Mouse (Mus musculus): ENCODE results near the gene Ctsw. TPM values are rescaled to one million over a fixed set of nuclear protein-coding genes. Genes with fewer than 3 reads are reported as not detected.
A peak's percentile ranks its signal among the peaks of the same experiment; 100 is the strongest.

Ctsw gene
- polyA plus RNA-seq, 1 experiment from 2014 or later = 3.3 TPM

DNA sequence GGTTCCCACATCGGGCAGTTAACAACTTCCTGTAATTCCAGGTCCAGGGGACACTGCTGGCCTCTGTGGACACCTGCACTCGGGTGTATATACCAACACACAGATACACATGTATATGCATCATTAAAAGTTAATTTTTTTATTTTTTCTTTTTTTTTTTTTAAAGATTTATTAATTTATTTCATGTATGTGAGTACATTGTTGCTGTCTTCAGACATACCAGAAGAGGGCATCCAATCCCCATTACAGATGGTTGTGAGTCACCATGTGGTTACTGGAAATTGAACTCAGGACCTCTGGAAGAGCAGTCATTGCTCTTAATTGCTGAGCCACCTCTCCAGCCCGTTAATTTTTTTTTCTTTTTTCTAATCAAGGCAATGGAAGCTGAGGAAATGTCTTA, 4.5 kb upstream of the Ctsw start:
- Histone ChIP-seq H3K9me3 (no peaks in the 10 kb centered on the region), H3K4me3 (no peak overlapping the region), H3K4me2 (replicated peaks) (no peak overlapping the region; the same call in 1 of the 2 replicates), H3K27me3 (replicated peaks) (no peaks in the 10 kb centered on the region), H3K36me3 (0 out of 2 replicates have a peak, but pooled peaks cover 3% of the 10 kb centered on the region), H3K9ac (no peak overlapping the region), H3K27ac (no peak overlapping the region), H3K4me1 (peaks cover 24% of the 10 kb centered on the region)
- WGBS = 81% methylated on average over 3 of the region's 3 CpGs
- ATAC-seq (ENCODE audit: low FRiP score, low read depth) = no peak

DNA sequence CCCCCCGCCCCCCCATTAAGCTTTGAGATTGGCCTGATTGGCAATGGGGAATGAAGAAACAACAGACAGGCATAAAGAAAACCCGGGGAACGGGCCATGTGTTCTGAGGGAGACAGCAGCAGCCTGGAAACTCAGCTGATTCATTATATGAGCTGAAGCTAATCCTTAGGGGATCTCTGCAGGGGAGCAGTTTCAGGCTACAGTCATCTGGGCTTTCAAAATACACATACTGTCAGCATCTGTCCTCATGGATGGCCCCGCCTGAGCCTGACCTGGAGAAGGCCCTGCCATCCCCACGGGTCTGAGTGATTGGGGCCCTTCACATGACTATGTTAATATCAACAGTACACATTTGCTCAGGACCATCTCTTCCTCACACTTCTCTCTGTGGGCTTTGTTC, 3.5 kb upstream of the Ctsw start:
- no peak for ATAC-seq (ENCODE audit: low FRiP score, low read depth)
- Histone ChIP-seq H3K4me1 (peaks cover 24% of the 10 kb centered on the region), H3K9ac (no peak overlapping the region), H3K9me3 (no peaks in the 10 kb centered on the region), H3K27ac (no peak overlapping the region), H3K4me3 (no peak overlapping the region), H3K4me2 (replicated peaks) (no peak overlapping the region), H3K36me3 (peaks cover 8% of the 10 kb centered on the region), H3K27me3 (replicated peaks) (no peaks in the 10 kb centered on the region)
- 46% methylated on average over 5 of the region's 5 CpGs for WGBS

DNA sequence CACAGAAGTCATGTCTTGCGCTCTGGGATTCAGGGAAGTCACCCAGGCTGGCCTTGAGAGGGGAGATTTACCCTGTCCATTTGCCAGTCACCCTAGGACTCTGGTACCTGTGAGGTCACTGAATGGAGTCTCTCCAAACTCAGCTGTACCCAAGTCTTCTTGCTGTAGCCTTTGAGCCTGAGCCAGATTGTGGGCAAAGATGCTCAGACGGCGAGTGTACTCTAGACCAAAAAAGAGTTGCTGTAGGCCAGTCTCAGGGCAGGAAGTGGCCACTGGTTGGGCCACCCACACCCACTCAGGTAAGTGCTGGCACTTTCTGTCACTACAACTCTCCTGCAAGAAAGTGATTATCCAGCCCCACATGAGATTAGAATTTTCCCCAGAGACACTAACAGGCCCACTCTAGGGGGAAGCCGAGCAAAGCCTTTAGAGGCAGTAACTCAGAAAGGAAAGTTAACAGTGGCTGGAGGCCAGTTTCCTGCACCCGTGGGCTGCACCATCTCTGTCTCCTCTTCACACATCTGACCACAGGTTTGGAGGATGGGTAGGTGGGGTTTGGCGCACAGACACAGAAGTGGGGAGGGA, 1.3 kb downstream of the Ctsw start:
- ATAC-seq (ENCODE audit: low FRiP score, low read depth) = no peak
- peaks cover 41% of the 10 kb centered on the region for H3K36me3 ChIP-seq
- H3K27ac ChIP-seq = no peak overlapping the region
- no peak overlapping the region for H3K4me3 ChIP-seq
- no peak overlapping the region for H3K9ac ChIP-seq
- H3K9me3 ChIP-seq = no peaks in the 10 kb centered on the region
- WGBS = 94% methylated on average over 6 of the region's 6 CpGs
- H3K27me3 ChIP-seq (replicated peaks) = no peaks in the 10 kb centered on the region
- no peak overlapping the region for H3K4me2 ChIP-seq (replicated peaks)
- H3K4me1 ChIP-seq = peaks cover 10% of the 10 kb centered on the region

- H3K27me3 ChIP-seq (replicated peaks) = no peaks in the 10 kb centered on the region
- no peak overlapping the region for H3K4me3 ChIP-seq
- no peak overlapping the region for H3K4me2 ChIP-seq (replicated peaks)
- WGBS = 96% methylated on average over 8 of the region's 8 CpGs
- no peak overlapping the region for H3K9ac ChIP-seq
- H3K27ac ChIP-seq = no peak overlapping the region
- peaks cover 41% of the 10 kb centered on the region for H3K36me3 ChIP-seq
- no peak for ATAC-seq (ENCODE audit: low FRiP score, low read depth)
- H3K4me1 ChIP-seq = peaks cover 19% of the 10 kb centered on the region
- H3K9me3 ChIP-seq = no peaks in the 10 kb centered on the region
These were observed 3.3 kb downstream of the Ctsw start for GRCm38 (mm10) chr19:5465037-5465436.

- WGBS = 45% methylated on average over 15 of the region's 15 CpGs
- peak overlapping the region; percentile 18; the same call in 1 of the 2 replicates for H3K4me3 ChIP-seq
- H3K4me2 ChIP-seq (replicated peaks) = peak overlapping the region; percentile 58
- H3K36me3 ChIP-seq = peaks cover 41% of the 10 kb centered on the region
- peak overlapping the region; percentile 57 for H3K9ac ChIP-seq
- H3K9me3 ChIP-seq = no peaks in the 10 kb centered on the region
- peak; percentile 63 for ATAC-seq (ENCODE audit: low FRiP score, low read depth)
- H3K27ac ChIP-seq = no peak overlapping the region
- no peaks in the 10 kb centered on the region; the same call in 1 of the 2 replicates for H3K27me3 ChIP-seq (replicated peaks)
- H3K4me1 ChIP-seq = peaks cover 22% of the 10 kb centered on the region
These were observed 4.3 kb downstream of the Ctsw start for GRCm38 (mm10) chr19:5463791-5464562.

GRCm38 (mm10) chr19:5463212-5463611, 5.1 kb downstream of the Ctsw start:
- H3K9me3 ChIP-seq = no peaks in the 10 kb centered on the region
- no peak overlapping the region for H3K4me2 ChIP-seq (replicated peaks)
- no peak overlapping the region for H3K27ac ChIP-seq
- no peak for ATAC-seq (ENCODE audit: low FRiP score, low read depth)
- peaks cover 41% of the 10 kb centered on the region for H3K36me3 ChIP-seq
- 90% methylated on average over 9 of the region's 9 CpGs for WGBS
- peaks cover 22% of the 10 kb centered on the region for H3K4me1 ChIP-seq
- no peaks in the 10 kb centered on the region; the same call in 1 of the 2 replicates for H3K27me3 ChIP-seq (replicated peaks)
- H3K4me3 ChIP-seq = 0 out of 2 replicates have a peak overlapping the region, but pooled peaks have one; percentile 2
- no peak overlapping the region for H3K9ac ChIP-seq

DNA sequence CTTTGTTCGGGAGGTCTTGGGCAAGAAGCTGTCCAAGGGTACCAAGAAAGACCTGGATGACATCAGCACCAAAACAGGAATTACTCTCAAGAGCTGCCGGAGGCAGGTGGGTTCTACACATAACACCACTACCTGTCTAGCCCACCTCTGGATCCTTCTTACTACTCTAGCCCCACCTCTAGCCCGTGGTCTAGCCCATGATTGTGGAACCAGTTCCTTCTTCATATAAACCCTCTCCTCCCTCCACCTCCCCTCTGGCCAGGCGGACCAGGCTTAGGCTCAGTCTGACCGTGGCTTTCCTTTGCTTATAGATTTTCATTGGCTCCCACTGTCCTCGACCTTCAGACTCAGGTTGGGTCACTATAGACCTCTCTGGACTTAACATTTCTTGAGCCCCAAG, 6.9 kb downstream of the Ctsw start:
- Histone ChIP-seq H3K9me3 (no peaks in the 10 kb centered on the region), H3K4me3 (peak overlapping the region; percentile 73), H3K4me1 (peaks cover 27% of the 10 kb centered on the region), H3K4me2 (replicated peaks) (peak overlapping the region; percentile 94), H3K9ac (peak overlapping the region; percentile 78; the same call in 1 of the 2 replicates), H3K36me3 (peaks cover 28% of the 10 kb centered on the region), H3K27ac (no peak overlapping the region), H3K27me3 (replicated peaks) (no peaks in the 10 kb centered on the region; the same call in 1 of the 2 replicates)
- WGBS = 89% methylated on average over 6 of the region's 6 CpGs
- ATAC-seq (ENCODE audit: low FRiP score, low read depth) = no peak

DNA sequence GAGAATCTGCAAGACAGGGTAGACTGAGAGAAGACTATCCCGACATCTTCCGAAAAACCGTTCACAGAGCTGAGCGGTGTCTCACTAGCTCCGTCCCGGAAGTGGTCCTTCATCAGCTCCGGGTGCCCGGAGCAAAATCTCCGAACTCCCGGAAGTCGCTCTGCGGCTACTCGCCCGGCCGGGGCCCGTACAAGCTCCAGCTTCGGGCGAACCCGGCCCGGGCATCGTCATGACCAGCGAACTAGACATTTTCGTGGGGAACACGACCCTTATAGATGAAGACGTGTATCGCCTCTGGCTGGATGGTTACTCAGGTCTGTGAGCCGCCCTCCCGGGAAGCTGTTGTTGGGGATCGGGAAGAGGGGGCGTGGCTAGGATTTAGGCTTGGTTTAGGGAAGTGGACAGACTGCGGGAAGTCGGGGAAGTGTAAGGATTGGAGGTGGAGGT, 7.8 kb downstream of the Ctsw start, which contains the start of gene Fibp:
Gene Fibp (plus strand): TSS at position 151 of the 447 bp plus-strand sequence.
- H3K4me3 ChIP-seq = peak within 1 kb of the TSS; percentile 73
- peaks cover 37% of the 10 kb centered on the region for H3K4me1 ChIP-seq
- peak within 1 kb of the TSS; percentile 94 for H3K4me2 ChIP-seq (replicated peaks)
- peak within 1 kb of the TSS; percentile 78 for H3K9ac ChIP-seq
- no peaks in the 10 kb centered on the region for H3K9me3 ChIP-seq
- no peak within 1 kb of the TSS for H3K27ac ChIP-seq
- H3K36me3 ChIP-seq = peaks cover 19% of the 10 kb centered on the region
- peak; percentile 54; the same call in 1 of the 2 replicates for ATAC-seq (ENCODE audit: low FRiP score, low read depth)
- WGBS = under 1% methylated on average over 32 of the region's 32 CpGs
- H3K27me3 ChIP-seq (replicated peaks) = no peaks in the 10 kb centered on the region; the same call in 1 of the 2 replicates

DNA sequence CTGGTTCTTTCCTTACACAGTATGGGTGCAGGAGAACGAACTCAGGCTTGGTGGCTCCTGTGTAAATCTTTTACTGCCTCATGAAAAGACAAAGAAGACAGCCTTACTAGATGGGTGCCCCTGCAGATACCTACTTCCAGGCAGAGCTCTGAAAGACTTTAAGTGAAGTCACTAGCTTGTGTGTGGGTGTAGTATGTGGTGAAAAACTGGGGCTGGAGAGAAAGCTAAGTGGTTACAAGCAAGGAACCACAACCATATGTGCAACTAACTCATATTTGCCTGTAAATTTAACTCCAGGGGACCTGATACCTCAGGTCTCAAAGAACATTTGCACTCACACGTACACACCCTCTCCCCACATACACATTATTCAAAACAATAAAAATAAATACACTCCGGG, 8.4 kb downstream of the Ctsw start:
- H3K4me2 ChIP-seq (replicated peaks) = peak overlapping the region; percentile 94

GRCm38 (mm10) chr19:5459019-5459418, 9.3 kb downstream of the Ctsw start:
- Histone ChIP-seq H3K27me3 (replicated peaks) (no peaks in the 10 kb centered on the region; the same call in 1 of the 2 replicates), H3K9me3 (no peaks in the 10 kb centered on the region), H3K4me3 (no peak overlapping the region), H3K9ac (no peak overlapping the region), H3K4me1 (peaks cover 42% of the 10 kb centered on the region), H3K4me2 (replicated peaks) (no peak overlapping the region), H3K36me3 (peaks cover 19% of the 10 kb centered on the region), H3K27ac (no peak overlapping the region)
- 71% methylated on average over 7 of the region's 7 CpGs for WGBS
- no peak for ATAC-seq (ENCODE audit: low FRiP score, low read depth)

More for the DNA sequence above, 8.4 kb downstream of the Ctsw start:
- Histone ChIP-seq H3K27ac (no peak overlapping the region), H3K9ac (peak overlapping the region; percentile 78), H3K27me3 (replicated peaks) (no peaks in the 10 kb centered on the region; the same call in 1 of the 2 replicates), H3K36me3 (peaks cover 13% of the 10 kb centered on the region), H3K4me3 (peak overlapping the region; percentile 73), H3K9me3 (no peaks in the 10 kb centered on the region), H3K4me1 (peaks cover 43% of the 10 kb centered on the region)
- 22% methylated on average over 3 of the region's 3 CpGs for WGBS
- ATAC-seq (ENCODE audit: low FRiP score, low read depth) = no peak

GRCm38 (mm10) chr19:5457746-5458442, 10.4 kb downstream of the Ctsw start, which contains the start of gene Ccdc85b:
Ccdc85b (minus strand) TSS chr19:5457894.
- H3K27ac ChIP-seq = peak within 1 kb of the TSS; percentile 93
- H3K36me3 ChIP-seq = peaks cover 16% of the 10 kb centered on the region; the same call in 1 of the 2 replicates
- H3K9ac ChIP-seq = peak within 1 kb of the TSS; percentile 88
- peaks cover 37% of the 10 kb centered on the region for H3K4me1 ChIP-seq
- no peaks in the 10 kb centered on the region; the same call in 1 of the 2 replicates for H3K27me3 ChIP-seq (replicated peaks)
- peak within 1 kb of the TSS; percentile 99 for H3K4me2 ChIP-seq (replicated peaks)
- no peaks in the 10 kb centered on the region for H3K9me3 ChIP-seq
- H3K4me3 ChIP-seq = peak within 1 kb of the TSS; percentile 77
- 17% methylated on average over 14 of the region's 14 CpGs for WGBS
- ATAC-seq (ENCODE audit: low FRiP score, low read depth) = no peak
